Mouse (Mus musculus) spleen, adult 2 months (tissue): ENCODE results near the gene Naa11.

Experiments
- CTCF ChIP-seq: fragments of 200-500 bp; IDR thresholded peaks from 2 replicates; pipeline ENCODE4 v1.5.1; 2011; ENCODE audit warnings: mild to moderate bottlenecking, inconsistent platforms; ENCODE audit not compliant: insufficient read depth, insufficient read length, insufficient replicate concordance; ENCODE audit errors: extremely low read depth
- POLR2A ChIP-seq: fragments of 200-500 bp; IDR thresholded peaks from 2 replicates; pipeline ENCODE4 v1.6.1; 2011; ENCODE audit warnings: low read depth, low read length, inconsistent platforms

- no peak for TF ChIP-seq CTCF
- TF ChIP-seq POLR2A = no peak
Observed at GRCm38 (mm10) chr5:97387622-97388021, 4.6 kb downstream of the Naa11 start.
